Mouse (Mus musculus): ENCODE results near the gene Tmem138.

The Tmem138 gene

DNA sequence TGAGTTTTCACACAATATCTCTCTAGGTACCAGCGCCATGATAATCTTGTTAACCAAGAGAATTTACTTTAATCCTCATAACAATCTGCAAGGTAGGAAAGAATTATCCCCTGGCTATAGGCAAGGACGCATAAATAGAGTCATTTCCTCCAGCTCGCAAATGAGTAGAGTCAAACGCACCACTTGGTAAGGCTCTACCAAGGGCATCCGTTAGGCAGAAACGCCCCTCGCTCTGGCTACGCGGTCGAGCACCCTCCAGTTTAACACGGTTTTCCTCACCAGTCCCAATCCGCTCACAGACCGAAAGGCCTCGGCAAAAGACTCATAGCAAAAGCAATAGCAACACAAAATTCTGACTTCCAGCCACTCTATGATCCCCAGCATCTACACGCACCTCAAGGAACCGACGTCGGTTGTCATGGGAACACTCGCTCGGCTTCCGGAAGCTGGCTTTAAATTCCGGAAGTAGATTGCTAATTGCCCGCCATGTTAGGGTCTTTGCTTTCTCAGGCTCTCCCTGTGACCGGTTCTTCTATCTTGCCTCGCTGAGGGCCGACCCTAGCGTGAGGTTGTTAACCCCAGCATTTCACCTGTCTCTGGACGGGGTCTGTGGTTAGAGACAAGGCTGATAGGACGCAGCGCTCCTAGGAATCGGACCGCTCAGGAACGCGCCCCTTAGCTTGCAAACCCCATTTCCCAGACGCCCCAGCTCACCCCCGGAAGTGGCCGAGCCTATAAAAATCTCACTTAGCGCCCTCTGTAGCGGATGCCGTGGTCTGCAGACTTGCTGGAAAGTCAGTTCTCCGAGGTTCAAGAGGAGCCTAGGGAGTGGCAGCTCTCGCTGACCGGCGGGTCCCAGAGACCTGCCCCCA lies at the start of gene Tmem138, which contains the start of gene Cyb561a3:
Gene Tmem138, minus strand, starts transcription at position 673 of the 872 bp plus-strand sequence.
Gene Cyb561a3, plus strand, starts transcription at position 483 of the 872 bp plus-strand sequence.
- DNase-seq, result peak; percentile 92

DNA sequence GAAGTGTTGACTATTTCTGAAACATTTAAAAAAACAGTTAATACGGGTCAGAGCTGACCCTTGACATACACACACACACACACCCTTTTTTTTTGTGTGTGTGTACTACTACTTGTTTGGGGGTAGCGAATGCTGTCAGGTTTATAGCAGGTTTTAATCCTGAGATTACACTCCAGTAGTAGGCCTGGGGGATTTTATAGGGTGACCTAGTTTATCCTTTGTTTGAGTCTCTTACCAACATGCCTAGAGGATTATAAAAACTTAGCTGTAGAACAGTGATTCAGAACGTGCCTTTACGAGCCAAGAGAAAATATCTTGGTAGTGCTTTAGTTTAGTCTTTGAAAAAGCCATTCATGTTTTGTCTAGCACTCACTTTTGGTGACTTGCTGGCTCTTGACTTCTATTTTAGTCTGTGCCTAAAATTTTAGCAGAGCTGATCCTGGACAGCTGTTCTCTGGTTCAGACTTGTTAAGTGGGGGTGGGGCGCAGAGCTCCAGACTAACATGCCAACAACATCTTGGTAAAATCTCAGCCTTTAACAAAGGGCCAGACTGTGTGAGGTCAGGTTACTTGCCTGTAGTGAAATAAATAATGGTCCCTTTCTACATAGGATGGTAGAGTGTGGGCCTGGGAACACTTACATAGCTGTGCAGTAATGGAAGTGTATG lies 31.5 kb upstream of the Tmem138 start:
- DNase-seq, result no peak

DNA sequence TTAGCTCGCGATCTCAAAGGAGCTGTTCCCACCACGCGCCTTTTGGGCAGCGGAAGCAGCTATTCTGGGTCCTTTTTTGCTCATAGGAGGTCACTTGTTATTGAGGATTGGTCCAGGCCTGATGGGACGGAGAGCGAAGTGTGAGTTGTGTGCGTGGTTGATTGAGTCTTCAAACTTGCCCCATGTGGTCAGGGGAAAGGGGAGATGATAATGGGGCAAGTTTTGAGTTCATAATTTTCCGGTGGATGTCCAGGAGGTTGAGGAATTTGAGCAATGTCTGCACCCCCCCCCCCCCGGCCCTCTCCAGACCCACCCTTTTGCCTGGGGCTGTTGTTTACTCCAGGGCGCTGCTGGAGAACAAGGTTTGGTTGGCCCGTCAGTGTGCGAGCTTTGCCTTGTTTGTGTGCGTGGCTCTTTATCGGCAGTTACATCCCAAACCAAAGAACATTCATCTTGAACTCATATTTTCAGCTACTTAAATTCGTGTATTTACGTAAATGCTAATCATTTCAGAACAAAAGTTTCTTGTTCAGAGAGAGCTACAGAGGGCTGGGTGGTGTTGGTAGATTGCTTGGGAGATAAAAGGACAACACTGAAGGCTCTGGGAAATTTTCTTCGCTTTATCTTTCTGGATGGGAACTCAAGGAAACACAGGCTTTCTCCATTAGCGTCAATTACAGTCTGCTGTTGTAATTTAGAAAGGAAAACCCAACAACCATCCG lies 28.9 kb upstream of the Tmem138 start:
- DNase-seq, result peak; percentile 29

DNA sequence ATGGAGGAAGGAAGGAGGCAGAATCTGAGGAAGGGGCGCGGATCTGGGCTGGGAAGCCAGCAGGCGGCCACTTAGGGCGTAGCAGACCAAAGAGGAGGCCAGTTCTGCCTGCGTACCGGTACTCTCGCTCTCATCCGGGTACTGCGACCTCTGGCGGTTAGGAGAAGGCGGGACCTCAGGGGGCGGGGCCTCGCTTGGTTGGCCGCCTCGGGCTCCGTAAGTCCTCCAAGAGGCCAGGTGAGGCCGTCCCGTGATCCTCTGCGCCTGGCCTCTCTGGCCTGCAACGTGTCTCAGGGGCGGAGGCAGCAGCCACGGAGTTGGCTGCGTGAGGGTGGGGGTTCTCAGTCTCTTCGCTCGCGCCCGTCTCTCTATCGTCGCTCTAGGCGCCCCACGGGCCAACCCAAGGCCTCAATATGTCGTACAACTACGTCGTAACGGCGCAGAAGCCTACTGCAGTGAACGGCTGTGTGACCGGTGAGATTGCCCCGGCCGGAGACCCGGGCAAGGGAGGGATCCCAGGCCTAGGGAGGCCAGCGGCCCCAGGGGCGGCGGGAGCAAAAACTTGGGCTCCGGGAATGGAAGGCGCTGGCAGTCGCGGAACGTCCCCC lies 28.2 kb upstream of the Tmem138 start, which contains the start of the genes Ddb1 and Tkfc:
Gene Ddb1, plus strand, starts transcription at position 35 of the 608 bp plus-strand sequence.
Gene Tkfc, minus strand, starts transcription at position 362 of the 608 bp plus-strand sequence.
- DNase-seq, result peak; percentile 99

DNA sequence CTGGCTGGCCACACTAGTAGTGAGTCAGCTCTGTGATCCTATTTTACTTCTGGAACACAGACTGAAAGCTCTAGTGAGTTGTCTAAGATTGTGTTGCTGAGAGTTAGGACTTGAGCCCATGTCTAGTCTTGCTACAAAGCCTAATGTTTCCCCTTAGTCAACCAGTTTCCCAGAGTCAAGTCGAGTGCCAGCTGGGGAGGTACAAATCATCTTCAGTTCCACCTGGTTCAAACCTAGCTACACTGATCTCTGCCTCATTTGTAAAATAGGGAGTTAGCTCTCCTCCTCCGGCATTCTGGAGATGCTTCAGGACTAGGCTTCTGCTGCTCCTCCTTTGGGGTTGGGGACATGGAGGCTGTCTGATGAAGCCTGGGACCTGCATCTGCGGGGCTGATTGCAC lies 27.4 kb upstream of the Tmem138 start:
- DNase-seq, result peak; percentile 22

DNA sequence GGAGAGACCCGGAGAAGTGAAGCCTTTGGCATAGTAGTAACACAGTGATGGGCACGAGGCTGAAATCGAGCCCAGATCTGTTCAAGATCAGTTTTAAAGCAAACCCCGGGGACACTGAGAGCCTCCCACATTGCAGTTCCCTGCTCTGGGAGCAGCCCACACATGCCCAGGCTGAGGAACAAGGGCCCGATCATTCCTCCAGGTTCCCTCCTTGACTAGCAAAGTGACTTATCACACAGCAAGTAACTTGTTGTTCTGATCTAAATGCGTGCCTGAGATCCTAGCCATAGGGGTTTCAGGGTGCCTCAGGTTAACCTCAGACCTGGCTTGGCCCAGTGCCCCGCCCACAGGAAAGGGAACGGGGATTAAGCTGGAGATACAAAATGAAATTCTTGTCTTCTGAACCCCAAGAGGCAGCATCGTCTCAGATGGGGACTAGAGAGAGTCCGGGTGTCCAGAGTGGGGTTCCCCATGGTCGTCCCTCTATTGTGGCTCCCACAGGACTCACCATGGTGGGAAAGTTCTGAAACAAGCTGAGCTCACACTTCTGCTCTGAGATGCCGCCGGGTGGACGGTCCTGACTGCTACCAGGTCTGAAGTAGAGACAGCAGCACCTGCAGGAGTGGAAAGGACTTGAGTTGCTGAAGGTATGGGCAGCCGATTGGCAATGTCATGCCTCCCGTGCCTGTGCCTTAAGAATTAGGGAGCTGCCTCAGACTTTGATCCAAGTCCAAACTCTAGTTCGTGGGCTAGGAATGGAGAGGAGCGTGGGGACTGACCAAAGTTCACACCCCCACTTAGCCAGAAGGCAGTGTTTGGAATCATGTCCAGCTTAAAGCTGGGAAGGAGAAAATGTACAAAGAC lies 26.7 kb upstream of the Tmem138 start:
- DNase-seq, result peak; percentile 38

DNA sequence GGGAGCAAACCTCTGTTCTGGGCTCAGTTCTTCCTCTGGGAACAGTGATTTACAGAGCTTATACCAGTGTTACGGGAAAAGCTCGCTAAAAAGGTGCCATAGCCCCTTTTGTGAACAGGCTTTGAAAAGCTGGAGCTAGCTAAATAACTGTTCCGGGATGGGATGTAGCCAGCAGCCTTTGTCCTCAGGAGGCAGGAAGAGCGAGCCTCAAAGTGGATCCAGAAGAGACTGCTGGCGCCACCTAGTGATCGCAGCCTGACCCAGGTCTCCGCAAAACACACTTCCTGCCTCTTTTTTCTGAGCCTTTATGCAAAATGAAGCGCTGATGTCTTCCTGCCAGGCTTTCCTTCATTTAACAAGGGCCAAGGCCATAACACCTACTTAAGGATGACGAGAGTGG lies 25.6 kb upstream of the Tmem138 start:
- DNase-seq, result peak; percentile 97

DNA sequence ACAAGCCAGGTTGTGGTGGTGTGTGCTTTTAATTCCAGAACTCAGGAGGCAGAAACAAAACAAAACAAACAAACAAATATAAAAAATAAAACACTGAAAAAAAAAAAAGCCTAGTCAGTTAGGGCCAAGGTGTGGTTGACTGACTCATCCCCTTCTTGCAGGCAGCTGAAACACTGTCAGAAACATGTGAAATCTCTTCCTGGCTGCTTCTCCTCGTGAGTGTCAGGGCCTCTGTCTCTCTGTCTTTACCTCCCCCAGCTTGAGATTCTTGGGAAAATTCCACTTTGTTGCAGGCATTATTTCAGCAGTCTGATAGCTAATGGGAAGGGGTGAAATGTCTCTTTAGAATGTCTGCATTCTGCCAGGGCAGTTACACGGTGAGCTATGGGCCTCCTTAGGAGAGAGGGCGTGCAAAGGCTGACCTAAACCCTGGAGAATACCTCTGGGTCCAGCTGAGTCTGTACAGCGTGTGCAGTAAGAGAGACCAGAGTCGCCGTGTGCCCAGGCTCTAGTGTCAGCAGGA lies 25.1 kb upstream of the Tmem138 start:
- DNase-seq, result no peak

DNA sequence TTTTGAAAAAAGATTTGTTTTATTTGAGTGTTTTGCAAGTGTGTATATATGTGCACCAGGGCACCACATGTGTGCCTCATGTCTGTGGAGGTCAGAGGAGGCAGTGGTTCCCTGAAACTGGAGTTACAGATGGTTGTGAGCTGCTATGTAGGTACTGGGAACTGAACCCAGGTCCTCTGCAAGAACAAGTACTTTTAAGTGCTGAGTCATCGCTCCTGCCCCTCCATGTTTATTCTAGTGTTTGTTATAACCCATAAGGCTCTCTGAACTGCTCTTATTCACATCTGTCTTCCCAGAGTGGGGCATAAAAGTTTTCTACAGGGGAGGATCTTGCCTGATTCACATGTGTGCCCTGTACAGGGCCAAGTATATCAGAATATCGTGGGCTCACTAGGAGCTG lies 22.5 kb upstream of the Tmem138 start:
- DNase-seq, result no peak

DNA sequence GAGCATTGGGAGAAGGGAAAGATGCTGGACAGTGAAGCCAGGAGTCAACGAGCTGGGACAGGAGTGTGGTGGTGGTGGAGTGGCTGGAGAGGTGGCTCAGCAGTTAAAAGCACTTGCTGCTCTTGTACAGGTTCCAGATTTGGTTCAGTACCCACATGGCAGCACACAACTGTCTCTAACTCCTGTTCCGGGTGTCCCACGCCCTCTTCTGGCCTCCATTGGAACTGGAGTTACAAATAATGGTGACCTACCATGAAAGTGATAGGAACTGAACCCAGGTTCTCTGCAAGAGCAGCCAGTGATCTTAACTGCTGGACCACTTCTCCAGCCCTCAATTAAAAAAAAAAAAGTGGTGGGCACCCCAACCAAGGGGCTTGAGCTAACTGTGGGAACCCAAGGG lies 21.0 kb upstream of the Tmem138 start:
- DNase-seq, result peak; percentile 58

DNA sequence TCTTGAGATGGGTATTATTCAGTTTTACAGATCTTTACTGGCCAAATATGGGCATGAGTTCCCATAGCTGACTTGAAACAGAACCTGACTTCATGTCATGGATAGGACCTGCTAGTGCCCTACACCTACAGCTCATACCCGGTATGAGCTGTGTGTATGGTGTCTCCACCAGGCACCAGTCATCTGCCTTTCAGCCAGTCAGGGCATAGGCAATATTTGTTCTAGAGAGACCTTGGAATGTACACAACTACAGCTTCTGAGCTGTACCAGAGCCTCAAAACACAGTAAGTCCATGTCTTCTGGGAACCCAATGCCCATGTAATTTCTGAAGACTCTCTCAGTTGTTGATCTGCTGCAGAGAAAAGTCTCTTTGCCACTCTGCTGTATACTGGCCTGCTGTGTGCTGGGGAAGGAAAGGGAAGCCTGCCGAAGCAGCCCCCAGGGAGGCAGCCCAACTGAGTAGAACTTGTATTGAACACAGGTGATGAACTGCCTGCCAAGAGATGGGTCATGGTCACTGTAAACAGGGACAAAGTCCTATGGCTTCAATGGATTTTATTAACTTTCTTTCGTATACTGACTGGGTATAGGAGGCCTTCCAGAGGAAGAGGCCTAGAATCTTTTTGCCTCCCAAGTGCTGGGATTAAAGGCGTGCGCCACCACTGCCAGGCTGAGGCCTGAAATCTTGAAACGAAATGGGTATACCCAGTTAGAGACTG lies 14.7 kb upstream of the Tmem138 start:
- DNase-seq, result no peak

DNA sequence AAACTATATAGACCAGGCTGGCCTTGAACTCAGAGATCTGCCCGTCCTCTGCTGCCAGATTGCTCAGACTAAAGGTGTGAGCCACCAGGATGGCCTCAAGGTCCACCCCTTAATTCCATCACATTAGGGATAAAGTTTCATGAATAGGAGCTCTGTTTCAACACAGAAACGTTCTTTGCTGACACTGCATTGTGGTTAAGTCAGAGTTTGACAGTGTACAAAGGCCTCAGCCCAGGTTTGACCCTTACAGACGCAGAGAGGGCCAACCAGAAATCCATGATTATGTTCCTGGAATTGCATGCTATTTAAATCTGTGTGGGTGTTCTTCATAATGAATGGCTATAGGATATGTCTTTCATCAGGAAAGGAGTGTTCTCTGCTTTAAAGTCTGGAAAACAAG lies 13.1 kb upstream of the Tmem138 start:
- DNase-seq, result no peak

DNA sequence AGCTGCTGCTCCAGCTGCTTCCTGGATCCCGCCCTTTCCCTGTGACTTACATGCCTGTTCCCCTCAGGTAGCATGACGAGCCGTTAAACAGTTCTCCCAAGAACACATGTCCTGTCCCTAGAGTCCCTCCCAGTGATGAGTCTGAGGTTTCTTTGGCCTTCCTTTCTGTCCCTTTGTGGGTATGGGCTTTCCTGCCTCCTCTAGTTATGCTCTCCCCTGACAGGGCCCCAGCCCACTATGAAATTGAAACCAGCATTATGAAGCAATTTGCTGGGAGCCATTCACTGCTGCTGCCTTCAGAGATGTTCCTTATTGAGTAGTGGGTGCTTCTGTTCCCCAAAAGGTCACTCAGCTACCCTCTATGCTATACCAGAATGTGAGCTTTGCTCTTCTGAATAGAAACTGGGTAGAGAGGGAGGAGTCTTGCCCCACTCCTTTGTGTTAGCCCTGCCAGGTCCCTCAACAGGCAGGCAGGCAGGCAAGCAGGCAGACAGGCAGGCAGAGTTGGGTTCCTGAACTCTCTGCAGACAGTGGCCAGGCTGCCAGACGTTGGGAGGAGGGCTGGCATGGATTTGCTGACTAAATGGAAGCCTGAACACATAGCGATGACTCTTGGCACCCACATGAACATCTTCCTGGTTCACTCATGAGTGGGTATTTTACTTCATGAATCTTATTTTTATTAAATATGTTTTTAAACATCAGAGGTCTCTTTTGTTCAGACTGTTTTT lies 12.1 kb upstream of the Tmem138 start:
- no peak for DNase-seq

DNA sequence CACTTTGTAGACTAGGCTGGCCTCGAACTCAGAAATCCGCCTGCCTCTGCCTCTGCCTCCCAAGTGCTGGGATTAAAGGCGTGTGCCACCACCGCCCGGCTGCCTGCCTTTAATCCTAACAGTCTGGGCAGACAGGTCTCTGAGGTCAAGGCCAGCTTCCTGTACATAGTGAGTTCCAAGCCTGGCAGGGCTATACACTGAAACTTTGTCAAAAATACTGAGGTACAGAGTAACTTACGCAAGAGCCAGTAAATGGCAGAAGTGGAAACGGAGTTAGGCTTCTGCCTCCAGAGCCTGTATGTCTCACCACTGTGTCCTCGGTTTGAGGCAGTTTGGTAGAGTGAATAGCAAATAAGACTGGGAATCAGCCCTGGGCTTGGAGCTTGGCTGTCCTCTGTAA lies 10.1 kb upstream of the Tmem138 start:
- no peak for DNase-seq

DNA sequence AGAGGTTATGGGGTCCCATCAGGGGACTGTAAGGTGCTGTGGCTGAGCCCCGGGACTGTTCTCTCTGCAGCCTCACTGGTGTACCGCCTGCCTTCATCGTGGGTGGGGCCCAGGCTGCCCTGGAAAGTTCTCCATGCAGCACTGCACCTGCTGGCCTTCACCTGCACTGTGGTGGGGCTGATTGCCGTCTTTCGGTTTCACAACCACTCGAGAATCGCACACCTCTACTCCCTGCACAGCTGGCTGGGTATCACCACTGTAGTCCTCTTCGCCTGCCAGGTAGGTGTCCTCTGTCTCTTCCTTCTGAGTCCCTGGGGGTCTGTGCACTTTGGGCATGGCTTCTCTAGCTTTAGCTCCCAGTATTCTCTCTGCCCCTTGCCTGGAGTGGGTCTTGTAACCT lies 8.0 kb upstream of the Tmem138 start:
- DNase-seq, result peak; percentile 41

DNA sequence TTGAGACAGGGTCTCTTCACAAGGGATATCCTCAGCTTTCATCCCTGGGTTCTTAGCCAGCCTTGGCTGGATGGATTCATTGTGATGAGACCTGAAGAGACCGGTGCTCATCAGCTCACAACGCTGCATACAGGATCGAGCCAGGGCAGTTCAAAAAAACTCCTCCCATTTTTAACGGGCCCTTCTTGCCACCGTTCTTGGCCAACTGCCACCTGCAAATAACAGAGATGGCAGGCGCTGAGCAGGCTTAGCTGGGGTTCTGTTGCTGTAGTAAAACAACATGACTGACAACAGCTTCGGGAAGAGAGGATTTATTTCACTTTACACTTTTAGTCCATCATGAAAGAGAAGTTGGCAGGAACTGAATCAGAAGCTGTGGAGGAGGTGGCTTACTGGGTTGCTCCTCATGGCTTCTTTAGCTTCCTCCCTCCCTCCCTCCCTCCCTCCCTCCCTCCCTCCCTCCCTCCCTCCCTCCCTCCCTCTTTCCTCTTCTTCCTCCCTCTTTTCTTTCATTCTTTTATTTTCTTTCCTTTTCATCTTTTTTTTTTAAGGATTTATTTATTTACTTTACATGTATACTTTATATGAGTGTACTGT lies 6.5 kb upstream of the Tmem138 start:
- no peak for DNase-seq

DNA sequence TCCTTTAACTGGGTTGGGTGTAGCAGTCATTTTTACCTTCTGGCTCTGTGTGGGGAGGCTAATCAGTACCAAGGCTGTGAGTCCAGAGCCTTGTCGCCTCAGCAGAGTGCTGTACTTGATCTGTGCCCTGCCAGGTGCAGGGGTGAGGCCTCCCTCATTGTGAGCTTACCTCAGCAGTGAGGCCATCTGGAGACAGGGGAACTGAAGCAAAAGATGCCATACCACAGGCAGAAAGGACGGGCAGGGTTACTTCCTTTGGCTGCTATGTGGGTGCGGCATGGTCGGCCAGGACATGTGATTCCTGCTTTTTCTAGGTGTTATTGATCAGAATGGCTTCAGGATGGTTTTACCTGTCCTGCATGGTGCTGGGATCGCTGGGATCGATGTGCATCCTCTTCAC lies 4.8 kb upstream of the Tmem138 start:
- DNase-seq, result peak; percentile 26

DNA sequence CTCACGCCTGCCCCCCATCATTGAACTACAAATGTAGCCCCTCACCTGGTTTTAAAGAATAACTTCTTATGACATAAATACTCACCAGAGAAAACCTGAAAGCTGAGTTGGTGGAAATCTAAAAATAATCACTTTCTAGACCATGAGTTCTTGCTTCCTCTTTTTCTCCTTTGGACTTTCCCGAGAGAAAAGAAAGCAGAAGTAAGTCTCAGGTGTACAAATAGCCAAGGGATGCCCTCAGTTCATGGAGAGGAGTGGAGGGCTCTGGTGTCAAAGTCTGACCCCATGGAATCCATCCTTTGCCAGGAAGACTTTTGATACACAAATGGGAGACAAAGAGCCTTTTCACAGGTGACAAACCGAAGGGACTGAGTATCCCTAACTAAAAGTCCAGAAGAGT lies 3.6 kb upstream of the Tmem138 start:
- no peak for DNase-seq

DNA sequence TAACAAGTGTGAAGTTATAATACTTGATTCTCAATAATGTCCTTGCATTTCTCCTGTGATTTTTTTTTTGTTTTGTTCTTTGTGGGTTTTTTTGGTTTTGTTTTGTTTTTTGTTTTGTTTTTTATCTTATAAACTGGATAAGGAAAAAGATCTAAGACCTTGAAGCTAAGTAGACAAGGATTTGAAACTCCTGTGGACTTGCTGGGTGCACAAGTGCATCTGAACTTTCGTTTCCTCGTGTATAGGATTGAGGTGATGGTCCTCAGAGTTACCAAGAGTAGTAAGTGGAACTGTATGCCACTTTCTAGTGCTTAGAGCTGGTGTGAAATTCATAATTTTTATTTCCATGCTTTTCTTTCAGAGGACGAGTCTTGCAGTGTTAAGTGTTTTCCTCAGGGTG lies 2.9 kb upstream of the Tmem138 start:
- no peak for DNase-seq

DNA sequence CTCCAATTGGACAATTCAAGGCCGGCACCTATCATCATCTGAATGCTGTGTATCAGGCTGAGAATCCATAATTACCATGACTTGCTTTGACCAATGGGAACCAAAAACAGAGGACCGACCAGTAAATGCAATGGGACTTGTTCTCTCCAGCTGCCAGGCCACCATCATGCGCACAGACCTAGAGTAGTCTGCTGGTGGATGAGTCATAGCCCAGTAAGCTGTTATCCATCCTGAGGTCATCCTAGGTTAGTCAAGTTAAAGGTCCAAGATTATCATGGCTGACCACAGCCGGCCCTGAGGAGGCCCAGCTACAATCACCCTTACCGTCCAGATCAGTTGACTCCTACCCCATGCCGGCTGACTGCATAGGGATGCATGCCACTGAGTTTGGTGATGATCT lies 7.5 kb downstream of the Tmem138 start:
- DNase-seq, result no peak

Measured in thymus, postnatal 4 days (tissue).